Mouse (Mus musculus) bone marrow, adult 2 months (tissue): ENCODE measurements at regions not wholly inside any gene's neighbourhood (a gene's known extent, or its start where the extent isn't known, plus 50 kb on each side); places are given as distances from the start of the nearest gene placed in this dataset.

Experiments used
- CTCF ChIP-seq: fragments of 200-500 bp; IDR thresholded peaks from 2 replicates; pipeline ENCODE4 v1.5.1; 2011; ENCODE audit warnings: low read length, control low read depth; ENCODE audit not compliant: control insufficient read depth, insufficient read depth
- POLR2A ChIP-seq: fragments of 200-500 bp; IDR thresholded peaks from 2 replicates; pipeline ENCODE4 v1.6.1; 2011; ENCODE audit warnings: low read depth, mild to moderate bottlenecking, control low read depth, low read length, borderline replicate concordance; ENCODE audit not compliant: control insufficient read depth

- no peak for TF ChIP-seq POLR2A
- TF ChIP-seq CTCF = no peak
Observed at GRCm38 (mm10) chr15:62183803-62184202, 1261.0 kb upstream of the A1bg start.
